Mouse (Mus musculus): Measurements from ENCODE around the gene Rpl14.

GRCm38 (mm10) chr9:120618101-120618500 is 46.9 kb downstream of the Rpl14 start:
- no peak for TF ChIP-seq CTCF (IDR thresholded peaks at IDR 0.05; ENCODE audit: low read depth, low read length)
- TF ChIP-seq GATA2 (IDR thresholded peaks at IDR 0.05; ENCODE audit: borderline replicate concordance, low read depth, low read length): no peak

All from G1E (cell line).